Mouse (Mus musculus): ENCODE data around the gene Pacs2.

GRCm38 (mm10) chr12:113013021-113013491 lies 1.3 kb upstream of the Pacs2 start:
- no peak for TF ChIP-seq POLR2A (IDR thresholded peaks at IDR 0.05; ENCODE audit: extremely low read depth, insufficient read depth, low read length)
- TF ChIP-seq CTCF (IDR thresholded peaks at IDR 0.05; ENCODE audit: extremely low read depth, insufficient read depth, low read length), result no peak
